Mouse (Mus musculus): ENCODE data around the gene Ei24. TPM values are rescaled to one million over a fixed set of nuclear protein-coding genes. Genes with fewer than 3 reads are reported as not detected.
A peak's percentile ranks its signal among the peaks of the same experiment; 100 is the strongest.

Ei24 gene
- total RNA-seq (2022), result 100 to 1,000 TPM in 2 of 4 experiments, 10 to 100 TPM in 2; 90.8 to 109 (median 99.9) TPM

DNA sequence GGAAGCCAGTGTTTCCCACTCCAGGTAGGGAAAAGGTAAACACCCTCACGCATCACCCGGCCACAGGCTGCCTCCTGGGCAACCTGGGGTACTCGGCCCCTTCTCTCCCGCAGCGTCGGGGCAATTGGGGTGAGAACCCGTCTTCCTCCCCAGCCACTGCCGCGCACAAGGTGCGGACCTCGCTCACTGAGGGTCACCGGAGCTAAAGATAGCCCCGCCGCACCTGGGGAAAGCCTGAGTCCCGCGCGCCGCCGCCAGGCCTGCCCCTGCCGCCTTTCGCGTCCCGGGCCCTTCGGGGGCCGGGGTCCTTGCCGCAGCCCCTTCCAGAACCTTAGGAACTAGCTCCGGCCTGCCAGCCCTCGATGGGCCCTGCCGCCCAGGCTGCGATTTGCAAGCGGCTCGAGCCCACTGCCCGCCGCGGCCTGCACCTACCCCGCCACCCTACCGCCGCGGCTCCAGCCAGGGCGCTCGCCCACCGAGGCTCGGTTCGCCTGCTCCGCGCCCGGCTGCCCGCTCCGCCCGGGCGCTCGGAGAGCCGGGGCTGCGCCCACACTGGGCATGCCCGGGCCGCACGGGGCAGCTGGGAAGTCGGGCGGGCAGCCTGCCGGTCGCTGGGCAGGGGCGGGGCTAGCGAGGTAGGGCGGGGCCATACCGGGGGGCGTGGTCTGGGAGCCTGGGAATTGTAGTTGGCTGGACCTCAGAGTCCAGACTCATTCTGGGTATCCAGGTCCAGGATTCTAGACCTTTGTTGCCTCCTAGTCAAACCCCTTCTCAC lies at the start of gene Ei24:
TSS of gene Ei24 (minus strand) at position 613 of the 775 bp plus-strand sequence.
- peak; percentile 83 to 90 for DNase-seq (ENCODE audit: low spot score in 2 of 2)

DNA sequence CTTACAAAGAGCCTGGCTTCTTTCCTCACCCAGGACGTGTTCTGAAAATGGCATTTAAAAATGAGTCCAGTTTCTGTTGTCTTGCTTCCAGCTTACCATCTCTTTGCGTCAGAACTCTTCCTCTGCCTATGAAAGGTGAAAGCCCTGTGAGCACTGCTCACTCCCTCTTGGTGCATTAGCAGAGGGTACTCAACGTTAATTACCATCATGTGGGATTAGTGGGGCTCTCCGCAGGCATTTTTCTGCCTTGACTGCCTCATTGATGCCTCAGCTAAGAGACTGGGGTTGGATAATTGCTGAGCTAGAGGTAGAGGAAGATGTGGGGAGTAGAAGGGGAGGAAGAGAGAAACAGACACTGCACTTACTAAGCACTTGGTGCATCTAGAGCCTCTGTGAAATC lies 49.2 kb upstream of the Ei24 start:
- no peak for DNase-seq (ENCODE audit: low spot score in 2 of 2)

DNA sequence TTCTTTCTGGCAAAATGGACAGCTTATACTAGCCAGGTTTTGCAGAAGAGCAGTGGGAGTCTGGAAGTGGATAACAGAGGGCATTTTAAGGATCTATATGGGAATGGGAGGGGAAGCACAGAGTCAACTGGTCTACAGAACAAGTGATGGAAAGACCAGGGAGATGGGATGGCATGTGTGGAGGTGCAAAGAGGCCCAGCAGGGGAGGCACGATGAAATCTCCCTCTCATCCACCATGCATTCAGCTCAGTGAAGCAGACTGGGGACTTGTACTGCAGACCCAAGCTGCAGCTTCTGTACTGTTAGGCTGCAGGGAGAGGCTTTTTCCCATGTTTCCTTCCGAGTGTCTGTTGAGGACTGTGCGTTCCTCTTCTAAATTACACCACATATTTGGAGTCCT lies 36.7 kb upstream of the Ei24 start:
- DNase-seq (ENCODE audit: low spot score in 2 of 2), result no peak

DNA sequence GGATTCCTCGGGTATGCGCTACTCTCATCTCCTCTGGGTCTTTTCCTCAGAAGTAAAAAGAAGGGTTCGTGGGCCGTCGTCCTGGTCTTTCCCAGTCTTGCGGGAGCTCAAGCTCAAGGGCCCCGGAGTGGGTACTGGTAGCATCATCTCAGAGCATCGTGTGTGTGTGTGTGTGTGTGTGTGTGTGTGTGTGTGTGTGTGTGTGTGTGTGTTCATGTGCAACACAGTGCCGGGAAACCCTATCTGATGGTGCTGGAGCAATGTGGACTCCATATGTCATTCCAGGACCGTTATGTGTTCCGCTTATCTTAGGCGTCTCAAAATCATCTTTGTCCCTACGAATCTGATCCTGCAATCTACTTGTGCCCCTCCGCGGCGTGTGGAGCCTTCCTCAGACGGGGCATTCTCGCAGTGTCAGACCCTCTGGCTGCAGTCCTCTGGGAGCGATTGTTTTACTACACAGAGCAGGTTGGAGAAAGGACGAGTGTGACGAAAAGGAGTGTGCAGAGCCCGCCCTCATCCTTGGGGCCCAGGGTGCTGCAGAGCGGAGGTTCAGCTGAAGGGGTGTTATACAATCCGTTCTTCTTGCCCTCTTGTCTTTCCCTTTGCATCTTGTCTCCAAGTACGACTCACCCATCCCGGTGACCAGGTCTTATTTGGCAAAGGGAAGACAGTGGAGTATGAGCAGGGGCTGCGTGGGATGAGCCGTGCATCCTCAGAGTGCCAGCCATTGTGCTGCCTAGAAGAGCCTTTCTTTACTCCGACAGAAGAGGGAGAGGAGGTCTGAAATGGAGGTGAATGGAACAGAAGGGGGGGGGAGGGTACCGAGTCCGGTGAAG lies 36.1 kb upstream of the Ei24 start:
- peak; percentile 52 for DNase-seq (ENCODE audit: low spot score in 2 of 2)

GRCm38 (mm10) chr9:36832529-36832928 lies 35.3 kb upstream of the Ei24 start:
- DNase-seq (ENCODE audit: low spot score in 2 of 2), result peak; percentile 91 to 92

- DNase-seq (ENCODE audit: low spot score in 2 of 2), result no peak
Observed at GRCm38 (mm10) chr9:36831401-36831800, 34.2 kb upstream of the Ei24 start.

DNA sequence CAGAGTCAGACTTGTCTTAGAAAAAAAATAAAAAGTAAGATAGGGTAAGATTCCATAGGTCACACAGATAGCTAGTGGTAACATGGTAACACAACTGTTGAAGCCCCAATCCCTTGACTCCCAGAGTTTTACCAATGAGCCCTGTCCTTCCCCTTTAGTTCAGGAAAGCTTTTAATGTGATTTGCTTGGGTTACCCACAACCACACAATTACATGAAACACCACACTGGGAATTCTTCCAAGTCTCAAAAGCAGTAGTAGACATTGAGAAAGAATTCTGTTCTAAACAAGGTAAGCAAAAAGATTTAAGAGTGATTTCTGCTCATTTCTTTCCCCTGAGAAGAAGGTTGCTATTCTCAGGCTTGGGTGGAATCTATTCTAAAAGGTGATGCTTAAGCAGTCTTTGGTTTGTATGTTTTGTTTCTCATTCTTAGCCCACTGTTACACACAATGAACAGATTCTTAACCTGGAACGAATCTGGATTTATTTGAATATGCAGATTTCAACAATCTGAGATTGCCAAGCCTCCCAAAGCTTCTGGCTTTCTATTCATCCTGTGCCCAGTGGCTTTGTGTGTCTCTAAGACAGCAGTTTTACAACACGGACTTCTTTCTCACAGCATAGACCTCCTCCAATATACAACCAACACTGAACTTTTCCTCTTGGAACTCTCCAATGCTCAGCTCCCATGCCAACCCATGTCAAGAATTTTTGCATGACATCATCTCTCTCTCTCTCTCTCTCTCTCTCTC lies 29.6 kb upstream of the Ei24 start:
- no peak for DNase-seq (ENCODE audit: low spot score in 2 of 2)

DNA sequence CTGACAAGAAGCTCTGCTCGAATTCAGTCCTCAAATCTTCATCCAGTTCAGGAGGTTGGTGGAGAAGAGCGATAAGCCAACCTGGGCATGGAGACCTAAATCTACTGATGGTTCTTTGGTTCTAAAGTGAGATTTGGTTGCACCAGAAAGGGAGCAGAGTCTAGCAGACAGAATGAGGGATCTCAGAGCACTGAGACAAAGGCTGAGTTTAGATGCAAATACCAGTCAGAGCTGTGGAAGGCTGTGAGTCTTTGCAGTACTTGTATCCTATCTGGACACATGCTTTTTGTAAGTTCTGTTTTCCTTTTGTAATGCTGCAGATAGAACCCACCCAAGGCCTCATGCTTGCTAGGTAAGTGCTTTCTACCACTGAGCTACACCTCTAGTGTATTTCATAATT lies 24.8 kb upstream of the Ei24 start:
- peak in 1 of 2 experiments; percentile 15 for DNase-seq (ENCODE audit: low spot score in 2 of 2)

DNA sequence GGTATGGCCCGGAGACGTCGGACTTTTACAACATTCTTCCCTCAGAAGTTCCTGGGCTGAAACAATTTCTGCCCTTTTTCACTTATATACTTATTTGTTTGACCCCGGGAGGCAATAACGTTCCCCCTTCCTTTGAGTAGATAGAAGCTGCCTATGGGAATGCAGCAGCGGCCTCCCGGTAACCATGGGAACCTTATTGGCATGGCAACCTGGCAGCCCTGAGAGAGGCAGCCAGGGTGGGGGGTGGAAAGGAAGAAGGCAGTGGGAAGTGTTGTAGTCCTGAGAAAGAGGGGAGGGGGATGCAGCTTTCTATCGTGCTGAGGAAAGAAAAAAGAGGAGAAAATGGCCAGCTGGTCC lies 24.4 kb upstream of the Ei24 start, which contains the start of gene Fez1:
TSS of gene Fez1 (plus strand) at position 221 of the 357 bp plus-strand sequence.
- DNase-seq (ENCODE audit: low spot score in 2 of 2), result peak; percentile 87 to 90

- DNase-seq (ENCODE audit: low spot score in 2 of 2), result no peak
Observed at GRCm38 (mm10) chr9:36820969-36821643, 23.9 kb upstream of the Ei24 start.

DNA sequence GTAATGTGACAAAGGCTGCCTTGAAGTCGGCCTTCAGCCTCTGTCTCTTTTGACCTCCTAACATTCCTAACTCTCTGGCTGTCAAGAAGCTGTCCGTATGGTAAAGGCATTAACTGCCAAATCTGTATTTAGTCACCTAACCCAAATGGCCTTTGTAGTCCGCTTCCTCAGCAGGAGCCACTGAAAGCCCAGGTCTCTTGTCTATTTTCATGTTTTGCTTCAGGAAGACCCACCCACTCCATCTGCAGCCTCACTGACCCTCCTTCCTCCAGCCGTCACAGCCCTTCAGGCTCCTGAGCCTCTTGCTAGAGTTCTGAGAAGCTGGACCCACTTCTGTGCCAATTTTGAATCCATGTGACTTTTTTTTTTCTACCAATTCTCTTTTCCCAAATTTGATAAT lies 21.7 kb upstream of the Ei24 start:
- DNase-seq (ENCODE audit: low spot score in 2 of 2), result no peak

GRCm38 (mm10) chr9:36814486-36814885 lies 17.3 kb upstream of the Ei24 start:
- DNase-seq (ENCODE audit: low spot score in 2 of 2), result no peak

GRCm38 (mm10) chr9:36808126-36808785 lies 11.1 kb upstream of the Ei24 start:
- DNase-seq (ENCODE audit: low spot score in 2 of 2), result peak in 1 of 2 experiments; percentile 18

DNA sequence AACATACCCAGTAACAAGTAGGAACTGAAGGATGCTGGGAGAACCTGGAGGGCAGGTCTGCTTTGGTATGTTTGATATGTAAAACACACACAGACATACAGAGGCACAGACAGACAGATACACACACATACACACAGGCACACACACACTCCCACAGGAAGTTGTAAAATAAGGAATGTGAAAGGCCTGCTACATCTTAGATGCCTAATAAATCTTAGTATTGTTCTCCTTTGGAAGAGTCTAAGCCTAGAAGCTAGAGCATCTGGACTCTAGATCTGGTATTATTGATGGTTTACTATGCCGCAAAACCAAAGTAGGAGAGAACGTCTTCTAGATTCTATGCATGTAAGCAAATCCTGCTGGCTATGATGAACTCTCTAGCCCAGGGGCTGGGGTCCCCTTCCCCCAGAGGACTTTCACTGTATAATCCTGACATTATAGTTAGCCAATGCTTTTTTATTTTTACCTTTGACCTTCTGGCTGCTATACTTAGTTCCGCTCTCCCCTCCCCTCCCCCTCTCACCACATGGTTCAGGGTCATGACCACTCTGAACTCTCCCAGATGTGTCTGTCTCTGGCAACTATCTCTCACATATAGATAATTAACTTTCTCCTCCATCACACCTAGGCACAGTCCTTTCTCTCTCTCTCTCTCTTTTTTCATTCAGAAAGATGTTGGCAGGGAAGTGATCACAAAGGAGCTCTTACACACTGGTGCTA lies 8.2 kb upstream of the Ei24 start:
- no peak for DNase-seq (ENCODE audit: low spot score in 2 of 2)

- no peak for DNase-seq (ENCODE audit: low spot score in 2 of 2)
Observed at GRCm38 (mm10) chr9:36803926-36804325, 6.7 kb upstream of the Ei24 start.

DNA sequence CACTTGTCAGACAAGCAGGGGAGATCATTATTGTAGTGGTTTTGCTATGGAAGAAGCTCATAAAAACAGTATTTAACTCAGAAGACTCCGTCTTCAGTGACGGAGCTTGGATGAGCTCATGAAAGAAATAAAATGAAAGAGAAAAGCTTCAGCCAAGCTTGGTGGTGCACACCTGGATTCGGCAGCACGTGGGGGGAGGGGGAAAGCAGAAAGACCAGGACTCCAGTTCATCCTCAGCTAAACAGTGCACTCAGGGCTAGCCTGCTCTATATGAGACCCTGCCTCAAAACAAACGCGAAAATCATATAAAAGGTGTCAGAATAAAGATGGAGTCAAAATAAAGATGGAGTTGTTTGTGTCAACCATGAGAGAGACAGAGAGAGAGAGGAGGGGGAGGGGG lies 6.2 kb upstream of the Ei24 start:
- DNase-seq (ENCODE audit: low spot score in 2 of 2), result no peak

DNA sequence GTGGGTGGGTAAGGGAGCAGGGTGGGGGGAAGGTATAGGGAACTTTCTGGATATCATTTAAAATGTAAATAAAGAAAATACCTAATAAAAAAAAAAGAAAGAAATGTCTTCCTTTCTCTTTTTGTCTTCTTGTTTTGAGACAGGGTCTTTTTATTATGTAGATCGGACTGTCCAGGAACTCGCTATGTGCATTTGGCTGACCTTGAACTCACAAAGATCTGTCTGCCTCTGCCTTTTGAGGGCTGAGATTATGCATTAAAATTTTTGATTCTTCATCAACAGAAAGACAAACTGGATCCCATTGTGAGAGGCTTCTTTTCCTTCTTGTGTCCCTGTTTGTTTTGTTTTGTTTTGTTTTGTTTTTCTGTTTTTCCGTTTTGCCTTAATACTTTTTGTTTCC lies 5.8 kb upstream of the Ei24 start:
- DNase-seq (ENCODE audit: low spot score in 2 of 2), result no peak

GRCm38 (mm10) chr9:36801961-36802360 lies 4.8 kb upstream of the Ei24 start:
- no peak for DNase-seq (ENCODE audit: low spot score in 2 of 2)

GRCm38 (mm10) chr9:36796224-36796623 lies 969 bp downstream of the Ei24 start:
- no peak for DNase-seq (ENCODE audit: low spot score in 2 of 2)

GRCm38 (mm10) chr9:36795556-36795955 lies 1.6 kb downstream of the Ei24 start:
- no peak for DNase-seq (ENCODE audit: low spot score in 2 of 2)
